Mouse (Mus musculus) myocyte (in vitro differentiated cells): ENCODE results near the gene Dctn1.

Source experiments
- MYOD1 ChIP-seq, 3 experiments: IDR thresholded peaks; one replicate each; pipeline ENCODE4 v1.6.1; 2011; ENCODE audit warnings: control low read depth in 2 of 3, low read depth in 2 of 3, mild to moderate bottlenecking in 2 of 3, moderate library complexity in 1 of 3; ENCODE audit not compliant: insufficient read length in 2 of 3, control insufficient read depth in 1 of 3
- REST ChIP-seq: IDR thresholded peaks from one replicate; pipeline ENCODE4 v1.6.1; 2011; ENCODE audit warnings: mild to moderate bottlenecking, control low read depth, moderate library complexity; ENCODE audit not compliant: insufficient read depth, insufficient read length
- USF1 ChIP-seq: IDR thresholded peaks from one replicate; pipeline ENCODE4 v1.6.1; 2011; ENCODE audit warnings: low read depth, mild to moderate bottlenecking, control low read depth, moderate library complexity

GRCm38 (mm10) chr6:83137576-83137950 lies 28.2 kb upstream of the Dctn1 start:
- TF ChIP-seq USF1 (no peak), REST (no peak), MYOD1 (IDR thresholded peaks at IDR 0.05; ENCODE audit: control insufficient read depth in 1 of 3, insufficient read length in 2 of 3, low read depth in 2 of 3) (peak; percentile 72 to 99 (median 99))
